Mouse (Mus musculus): Measurements from ENCODE around the gene Anapc11. TPM values are rescaled to one million over a fixed set of nuclear protein-coding genes. Genes with fewer than 3 reads are reported as not detected.
"Not testable (repeated sequence)": the region's sequence is repeated elsewhere in the genome, so short reads cannot be mapped to it uniquely, and the experiment has no call there.

Gene Anapc11
- polyA plus RNA-seq, 1 experiment from 2014 or later = 171 TPM

GRCm38 (mm10) chr11:120558843-120559242, 39.4 kb upstream of the Anapc11 start:
- peaks cover 38% of the 10 kb centered on the region for H3K36me3 ChIP-seq (ENCODE audit: control insufficient read depth, insufficient read depth, low read length)
- not testable (repeated sequence) for ATAC-seq; H3K27ac ChIP-seq (ENCODE audit: low read length); H3K9ac ChIP-seq (ENCODE audit: low read depth, low read length); H3K4me1 ChIP-seq (ENCODE audit: control insufficient read depth, insufficient read depth, low read length); H3K4me3 ChIP-seq (ENCODE audit: low read length); H3K4me2 ChIP-seq (ENCODE audit: low read depth, low read length); H3K9me3 ChIP-seq (ENCODE audit: control insufficient read depth, low read length); H3K27me3 ChIP-seq (replicated peaks; ENCODE audit: control insufficient read depth, insufficient read depth, low read length)
- WGBS = 85% methylated on average over 6 of the region's 6 CpGs

- no peak overlapping the region for H3K4me3 ChIP-seq (ENCODE audit: low read length)
- 93% methylated on average over 13 of the region's 13 CpGs for WGBS
Measured at GRCm38 (mm10) chr11:120560952-120561728, 37.1 kb upstream of the Anapc11 start.

GRCm38 (mm10) chr11:120562949-120563348, 35.3 kb upstream of the Anapc11 start:
- 95% methylated on average over 13 of the region's 13 CpGs for WGBS
- H3K4me3 ChIP-seq (ENCODE audit: low read length) = no peak overlapping the region
- no peak for ATAC-seq
- H3K4me1 ChIP-seq (ENCODE audit: control insufficient read depth, insufficient read depth, low read length) = 0 out of 2 replicates have a peak, but pooled peaks cover 4% of the 10 kb centered on the region
- H3K36me3 ChIP-seq (ENCODE audit: control insufficient read depth, insufficient read depth, low read length) = peaks cover 46% of the 10 kb centered on the region
- H3K27me3 ChIP-seq (replicated peaks; ENCODE audit: control insufficient read depth, insufficient read depth, low read length) = no peaks in the 10 kb centered on the region
- no peaks in the 10 kb centered on the region for H3K9me3 ChIP-seq (ENCODE audit: control insufficient read depth, low read length)
- H3K4me2 ChIP-seq (ENCODE audit: low read depth, low read length) = no peak overlapping the region
- no peak overlapping the region for H3K27ac ChIP-seq (ENCODE audit: low read length)
- H3K9ac ChIP-seq (ENCODE audit: low read depth, low read length) = no peak overlapping the region

More at GRCm38 (mm10) chr11:120560952-120561728, 37.1 kb upstream of the Anapc11 start:
- no peaks in the 10 kb centered on the region for H3K9me3 ChIP-seq (ENCODE audit: control insufficient read depth, low read length)
- no peak overlapping the region for H3K27ac ChIP-seq (ENCODE audit: low read length)
- H3K9ac ChIP-seq (ENCODE audit: low read depth, low read length) = no peak overlapping the region
- no peaks in the 10 kb centered on the region for H3K27me3 ChIP-seq (replicated peaks; ENCODE audit: control insufficient read depth, insufficient read depth, low read length)
- ATAC-seq = no peak
- peaks cover 46% of the 10 kb centered on the region for H3K36me3 ChIP-seq (ENCODE audit: control insufficient read depth, insufficient read depth, low read length)
- H3K4me2 ChIP-seq (ENCODE audit: low read depth, low read length) = no peak overlapping the region
- no peaks in the 10 kb centered on the region for H3K4me1 ChIP-seq (ENCODE audit: control insufficient read depth, insufficient read depth, low read length)

GRCm38 (mm10) chr11:120565114-120565513, 33.1 kb upstream of the Anapc11 start:
- H3K4me1 ChIP-seq (ENCODE audit: control insufficient read depth, insufficient read depth, low read length) = 0 out of 2 replicates have a peak, but pooled peaks cover 4% of the 10 kb centered on the region
- no peak for ATAC-seq
- no peak overlapping the region for H3K9ac ChIP-seq (ENCODE audit: low read depth, low read length)
- peaks cover 41% of the 10 kb centered on the region for H3K36me3 ChIP-seq (ENCODE audit: control insufficient read depth, insufficient read depth, low read length)
- no peak overlapping the region for H3K4me2 ChIP-seq (ENCODE audit: low read depth, low read length)
- H3K9me3 ChIP-seq (ENCODE audit: control insufficient read depth, low read length) = no peaks in the 10 kb centered on the region
- no peaks in the 10 kb centered on the region for H3K27me3 ChIP-seq (replicated peaks; ENCODE audit: control insufficient read depth, insufficient read depth, low read length)
- H3K27ac ChIP-seq (ENCODE audit: low read length) = no peak overlapping the region
- no peak overlapping the region for H3K4me3 ChIP-seq (ENCODE audit: low read length)
- WGBS = 81% methylated on average over 9 of the region's 9 CpGs

- 91% methylated on average over 6 of the region's 6 CpGs for WGBS
- Histone ChIP-seq H3K4me2 (ENCODE audit: low read depth, low read length) (peak overlapping the region; percentile 10; the same call in 1 of the 2 replicates), H3K4me3 (ENCODE audit: low read length) (no peak overlapping the region), H3K36me3 (ENCODE audit: control insufficient read depth, insufficient read depth, low read length) (peaks cover 25% of the 10 kb centered on the region), H3K27ac (ENCODE audit: low read length) (no peak overlapping the region), H3K9me3 (ENCODE audit: control insufficient read depth, low read length) (no peaks in the 10 kb centered on the region), H3K4me1 (ENCODE audit: control insufficient read depth, insufficient read depth, low read length) (peaks cover 18% of the 10 kb centered on the region; the same call in 1 of the 2 replicates), H3K27me3 (replicated peaks; ENCODE audit: control insufficient read depth, insufficient read depth, low read length) (no peaks in the 10 kb centered on the region), H3K9ac (ENCODE audit: low read depth, low read length) (no peak overlapping the region)
- no peak for ATAC-seq
Measured at GRCm38 (mm10) chr11:120568324-120568723, 29.9 kb upstream of the Anapc11 start.

GRCm38 (mm10) chr11:120571122-120571521, 27.1 kb upstream of the Anapc11 start:
- H3K36me3 ChIP-seq (ENCODE audit: control insufficient read depth, insufficient read depth, low read length) = peaks cover 13% of the 10 kb centered on the region
- peak overlapping the region; percentile 60 for H3K4me2 ChIP-seq (ENCODE audit: low read depth, low read length)
- no peaks in the 10 kb centered on the region for H3K27me3 ChIP-seq (replicated peaks; ENCODE audit: control insufficient read depth, insufficient read depth, low read length)
- H3K4me3 ChIP-seq (ENCODE audit: low read length) = peak overlapping the region; percentile 81
- whole genome bisulfite sequencing = 53% methylated on average over 3 of the region's 3 CpGs
- ATAC-seq = no peak
- H3K4me1 ChIP-seq (ENCODE audit: control insufficient read depth, insufficient read depth, low read length) = peaks cover 29% of the 10 kb centered on the region
- peak overlapping the region; percentile 68 for H3K27ac ChIP-seq (ENCODE audit: low read length)
- H3K9ac ChIP-seq (ENCODE audit: low read depth, low read length) = peak overlapping the region; percentile 96
- H3K9me3 ChIP-seq (ENCODE audit: control insufficient read depth, low read length) = no peaks in the 10 kb centered on the region

GRCm38 (mm10) chr11:120571754-120572416, 26.3 kb upstream of the Anapc11 start:
- H3K36me3 ChIP-seq (ENCODE audit: control insufficient read depth, insufficient read depth, low read length) = peaks cover 13% of the 10 kb centered on the region
- H3K4me2 ChIP-seq (ENCODE audit: low read depth, low read length) = peak overlapping the region; percentile 60
- peak overlapping the region; percentile 81 for H3K4me3 ChIP-seq (ENCODE audit: low read length)
- peak overlapping the region; percentile 92 for H3K27ac ChIP-seq (ENCODE audit: low read length)
- peak overlapping the region; percentile 96 for H3K9ac ChIP-seq (ENCODE audit: low read depth, low read length)
- H3K9me3 ChIP-seq (ENCODE audit: control insufficient read depth, low read length) = no peaks in the 10 kb centered on the region
- no peaks in the 10 kb centered on the region for H3K27me3 ChIP-seq (replicated peaks; ENCODE audit: control insufficient read depth, insufficient read depth, low read length)
- ATAC-seq = 0 out of 2 replicates have a peak, but pooled peaks have one; percentile 1
- H3K4me1 ChIP-seq (ENCODE audit: control insufficient read depth, insufficient read depth, low read length) = peaks cover 31% of the 10 kb centered on the region
- WGBS = 6% methylated on average over 11 of the region's 11 CpGs

GRCm38 (mm10) chr11:120572417-120572751, 25.8 kb upstream of the Anapc11 start:
- peak; percentile 17 for ATAC-seq
- 0% methylated on average over 23 of the region's 24 CpGs for WGBS
- peak overlapping the region; percentile 60 for H3K4me2 ChIP-seq (ENCODE audit: low read depth, low read length)
- peak overlapping the region; percentile 96 for H3K9ac ChIP-seq (ENCODE audit: low read depth, low read length)
- no peaks in the 10 kb centered on the region for H3K9me3 ChIP-seq (ENCODE audit: control insufficient read depth, low read length)
- H3K27me3 ChIP-seq (replicated peaks; ENCODE audit: control insufficient read depth, insufficient read depth, low read length) = no peaks in the 10 kb centered on the region
- peak overlapping the region; percentile 92 for H3K27ac ChIP-seq (ENCODE audit: low read length)
- H3K36me3 ChIP-seq (ENCODE audit: control insufficient read depth, insufficient read depth, low read length) = peaks cover 13% of the 10 kb centered on the region
- H3K4me3 ChIP-seq (ENCODE audit: low read length) = peak overlapping the region; percentile 81
- H3K4me1 ChIP-seq (ENCODE audit: control insufficient read depth, insufficient read depth, low read length) = peaks cover 35% of the 10 kb centered on the region

- under 1% methylated on average over 88 of the region's 94 CpGs for WGBS
- Histone ChIP-seq H3K4me3 (ENCODE audit: low read length) (peak within 1 kb of the TSS; percentile 81), H3K27ac (ENCODE audit: low read length) (peak within 1 kb of the TSS; percentile 98)
Measured at GRCm38 (mm10) chr11:120572752-120573584, 25.3 kb upstream of the Anapc11 start, which contains the start of gene P4hb. P4hb (minus strand) TSS chr11:120573253.

More at GRCm38 (mm10) chr11:120572752-120573584, 25.3 kb upstream of the Anapc11 start, which contains the start of gene P4hb:
- H3K27me3 ChIP-seq (replicated peaks; ENCODE audit: control insufficient read depth, insufficient read depth, low read length) = no peaks in the 10 kb centered on the region
- H3K9ac ChIP-seq (ENCODE audit: low read depth, low read length) = peak within 1 kb of the TSS; percentile 96
- peak; percentile 95 for ATAC-seq
- H3K9me3 ChIP-seq (ENCODE audit: control insufficient read depth, low read length) = no peaks in the 10 kb centered on the region
- H3K4me2 ChIP-seq (ENCODE audit: low read depth, low read length) = peak within 1 kb of the TSS; percentile 71
- H3K4me1 ChIP-seq (ENCODE audit: control insufficient read depth, insufficient read depth, low read length) = peaks cover 37% of the 10 kb centered on the region
- H3K36me3 ChIP-seq (ENCODE audit: control insufficient read depth, insufficient read depth, low read length) = peaks cover 18% of the 10 kb centered on the region
